Mouse (Mus musculus) limb, embryonic 12.5 days (tissue): ENCODE measurements around the gene Hadhb. TPM values are rescaled to one million over a fixed set of nuclear protein-coding genes. Genes with fewer than 3 reads are reported as not detected.

Experiments
- ATAC-seq: fragments of 200-750 bp; cut with Nextera tagmentation; 2 replicates; pipeline ENCODE4 v1.8.0; 2017; ENCODE audit warnings: low read depth, moderate TSS enrichment; ENCODE audit not compliant: insufficient number of reproducible peaks, insufficient read depth, low FRiP score, low TSS enrichment
- H3K27ac ChIP-seq: fragments of 300-500 bp; sonication (generic); 2 replicates; pipeline ENCODE4 v1.5.1; 2016; ENCODE audit warnings: mild to moderate bottlenecking, moderate library complexity
- H3K27me3 ChIP-seq: fragments of 300-500 bp; sonication (generic); 2 replicates; pipeline ENCODE4 v1.6.1; 2016; ENCODE audit warnings: mild to moderate bottlenecking, moderate library complexity
- H3K36me3 ChIP-seq: fragments of 300-500 bp; sonication (generic); 2 replicates; pipeline ENCODE4 v1.6.1; 2016; ENCODE audit warnings: mild to moderate bottlenecking, moderate library complexity
- H3K4me1 ChIP-seq: fragments of 300-500 bp; sonication (generic); replicated peaks from 2 replicates; pipeline ENCODE4 v1.6.1; 2016
- H3K4me2 ChIP-seq: fragments of 300-500 bp; sonication (generic); 2 replicates; pipeline ENCODE4 v1.6.1; 2016; ENCODE audit warnings: mild to moderate bottlenecking, moderate library complexity
- H3K4me3 ChIP-seq: fragments of 300-500 bp; sonication (generic); replicated peaks from 2 replicates; pipeline ENCODE4 v1.5.1; 2016; ENCODE audit warnings: mild to moderate bottlenecking
- H3K9ac ChIP-seq: fragments of 300-500 bp; sonication (generic); replicated peaks from 2 replicates; pipeline ENCODE4 v1.6.1; 2016; ENCODE audit warnings: mild to moderate bottlenecking, moderate library complexity
- H3K9me3 ChIP-seq: fragments of 300-500 bp; sonication (generic); 2 replicates; pipeline ENCODE4 v1.6.1; 2016; ENCODE audit warnings: mild to moderate bottlenecking, moderate library complexity
- WGBS: fragments of 180-500 bp; shearing (Covaris S2); methylation state at CpG from one replicate; pipeline ENCODE4 v1.1.7; 2016; 5-methylcytosine and 5-hydroxymethylcytosine counted together
- polyA plus RNA-seq: library from polyadenylated mRNA; unstranded; fragments of >200 nt; fragmentation: Nextera tagmentation; extraction: Ambion mirVana; gene quantifications from 2 replicates; pipeline ENCODE4 v1.2.1, GENCODE M21; 2016

The Hadhb gene
- polyA plus RNA-seq, 1 experiment from 2014 or later = 124 TPM

DNA sequence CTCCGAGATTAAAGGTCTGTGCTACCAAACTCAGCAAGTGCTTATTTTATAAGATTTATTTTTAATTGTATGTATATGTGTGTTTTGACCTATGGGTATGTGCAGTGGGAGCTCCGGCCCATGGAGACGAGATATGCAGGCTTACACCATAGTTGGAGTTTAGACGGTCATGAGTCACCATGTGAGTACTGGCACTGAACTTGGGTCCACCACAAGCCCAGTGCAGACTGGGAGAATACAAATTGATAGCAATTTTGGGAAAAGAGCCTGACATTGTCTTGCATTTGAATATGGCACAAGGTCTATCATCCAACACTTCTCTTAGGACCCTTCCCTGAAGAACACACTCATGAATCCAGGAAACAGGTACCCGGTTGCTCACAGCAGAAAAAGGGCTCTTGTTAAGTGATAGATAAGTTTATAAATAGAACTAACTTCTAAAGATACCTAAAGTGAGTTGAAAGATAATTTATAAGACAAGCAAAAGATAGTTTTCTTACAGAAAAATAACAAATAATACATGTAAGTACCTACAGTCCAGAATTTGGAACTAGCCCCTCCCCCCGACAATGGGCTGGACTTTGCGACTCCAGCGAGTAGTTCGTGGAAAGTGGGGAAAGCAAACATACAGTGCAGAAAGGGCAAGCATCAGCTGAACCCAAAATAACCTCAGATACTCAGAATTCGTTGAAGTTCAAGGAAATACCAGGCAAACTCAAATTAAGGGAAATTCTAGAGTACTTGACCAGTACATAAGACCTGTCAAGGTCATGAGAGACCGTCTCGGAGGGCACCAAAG lies 32.8 kb downstream of the Hadhb start:
- ATAC-seq = no peak
- Histone ChIP-seq H3K9me3 (no peaks in the 10 kb centered on the region), H3K9ac (no peak overlapping the region), H3K27me3 (no peaks in the 10 kb centered on the region), H3K27ac (no peak overlapping the region), H3K4me3 (no peak overlapping the region), H3K4me1 (0 out of 2 replicates have a peak, but pooled peaks cover 5% of the 10 kb centered on the region), H3K36me3 (peaks cover 41% of the 10 kb centered on the region), H3K4me2 (no peak overlapping the region)
- 94% methylated on average over 12 of the region's 12 CpGs for WGBS

DNA sequence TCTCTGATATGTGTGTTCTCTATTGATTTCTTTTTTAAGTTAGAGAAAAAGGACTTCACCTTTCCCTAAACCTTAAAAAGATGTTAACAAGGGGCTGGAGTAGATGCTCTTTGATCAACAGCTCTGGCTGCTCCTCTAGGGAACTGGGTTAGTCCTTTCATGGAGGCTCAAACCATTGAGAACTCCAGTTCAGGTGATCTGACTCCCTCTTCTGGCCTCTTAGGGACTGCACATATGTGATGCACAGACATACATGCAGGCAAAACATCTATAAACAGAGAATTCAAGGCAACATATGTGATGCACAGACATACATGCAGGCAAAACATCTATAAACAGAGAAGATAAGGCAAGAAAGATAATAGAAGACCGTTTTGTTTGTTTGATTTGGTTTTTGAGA lies 37.4 kb downstream of the Hadhb start:
- Histone ChIP-seq H3K27ac (no peak overlapping the region), H3K4me2 (no peak overlapping the region), H3K27me3 (no peaks in the 10 kb centered on the region), H3K9me3 (no peaks in the 10 kb centered on the region), H3K4me1 (0 out of 2 replicates have a peak, but pooled peaks cover 5% of the 10 kb centered on the region), H3K4me3 (no peak overlapping the region), H3K9ac (no peak overlapping the region), H3K36me3 (peaks cover 10% of the 10 kb centered on the region; the same call in 1 of the 2 replicates)
- ATAC-seq = no peak
- WGBS = 85% methylated on average over 1 of the region's 1 CpGs

DNA sequence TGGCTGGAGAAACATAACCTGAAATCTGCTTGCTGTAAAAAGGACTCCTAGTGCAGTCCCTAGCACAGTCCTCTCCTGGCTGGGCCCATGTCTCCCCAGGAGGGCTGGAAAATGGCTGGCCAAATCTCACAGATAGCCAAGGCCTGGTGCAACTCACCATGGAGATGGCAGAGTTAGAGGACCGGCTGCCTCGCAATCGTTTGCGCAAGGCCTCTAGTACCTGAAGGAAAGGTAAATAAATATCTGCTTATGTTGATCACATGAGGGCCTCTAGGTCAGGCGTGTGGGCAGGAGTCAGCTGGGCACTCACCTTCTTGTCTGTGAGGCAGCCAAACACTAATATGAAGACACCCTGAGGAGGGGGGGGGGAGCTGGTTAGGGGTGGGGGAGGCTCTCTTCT lies 40.3 kb downstream of the Hadhb start:
- Histone ChIP-seq H3K36me3 (no peaks in the 10 kb centered on the region), H3K27me3 (no peaks in the 10 kb centered on the region)
- WGBS = 91% methylated on average over 5 of the region's 5 CpGs

DNA sequence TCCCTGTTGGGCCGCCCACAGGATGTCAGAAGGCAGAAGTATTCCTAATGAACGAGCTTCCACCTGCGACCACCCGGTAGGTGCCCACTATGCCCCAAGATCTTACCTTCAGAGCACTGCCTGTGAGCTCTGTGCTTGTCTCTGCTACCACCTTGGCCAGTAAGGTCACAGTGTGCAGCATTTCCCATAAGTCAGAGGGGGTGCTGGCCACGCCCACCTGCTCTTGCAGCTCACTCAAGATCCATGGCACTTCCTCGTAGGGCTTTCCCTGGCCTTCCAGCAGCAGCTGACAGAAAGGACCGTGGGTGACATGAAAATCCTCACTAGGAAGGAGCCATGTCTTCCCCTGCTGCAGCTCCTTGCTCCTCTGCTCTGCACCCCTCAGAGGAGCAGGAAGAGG lies 43.2 kb downstream of the Hadhb start:
- no peaks in the 10 kb centered on the region for H3K9me3 ChIP-seq

More for the DNA sequence above, 40.3 kb downstream of the Hadhb start:
- no peak for ATAC-seq
- Histone ChIP-seq H3K9ac (no peak overlapping the region), H3K4me1 (0 out of 2 replicates have a peak, but pooled peaks cover 5% of the 10 kb centered on the region), H3K27ac (no peak overlapping the region), H3K4me2 (no peak overlapping the region), H3K4me3 (no peak overlapping the region), H3K9me3 (no peaks in the 10 kb centered on the region)

DNA sequence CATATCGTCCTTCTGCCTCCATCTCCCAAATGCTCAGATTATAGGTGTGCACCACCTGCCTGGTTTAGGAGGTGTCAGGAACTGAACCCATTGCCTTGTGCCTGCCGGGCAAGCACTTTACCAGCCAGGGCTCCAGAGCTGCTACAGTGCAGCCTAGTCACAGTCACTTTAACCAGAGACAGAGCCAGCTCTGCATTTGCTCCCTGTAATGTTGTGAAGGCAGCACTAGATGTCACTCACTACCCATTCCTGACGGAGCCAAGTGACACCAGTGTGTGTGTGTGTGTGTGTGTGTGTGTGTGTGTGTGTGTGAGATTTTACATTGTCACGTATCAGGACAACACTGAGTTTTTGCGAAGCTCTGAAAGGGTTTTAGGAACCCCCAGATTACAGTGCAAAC lies 46.5 kb downstream of the Hadhb start:
- Histone ChIP-seq H3K4me2 (no peak overlapping the region), H3K4me3 (no peak overlapping the region), H3K4me1 (0 out of 2 replicates have a peak, but pooled peaks cover 4% of the 10 kb centered on the region), H3K9me3 (no peaks in the 10 kb centered on the region), H3K36me3 (no peaks in the 10 kb centered on the region), H3K27ac (no peak overlapping the region), H3K9ac (no peak overlapping the region), H3K27me3 (no peaks in the 10 kb centered on the region)
- 47% methylated on average over 5 of the region's 5 CpGs for WGBS
- ATAC-seq = no peak

More for the DNA sequence above, 43.2 kb downstream of the Hadhb start:
- Histone ChIP-seq H3K36me3 (no peaks in the 10 kb centered on the region), H3K4me2 (no peak overlapping the region), H3K27me3 (no peaks in the 10 kb centered on the region), H3K4me3 (no peak overlapping the region), H3K27ac (no peak overlapping the region), H3K9ac (no peak overlapping the region), H3K4me1 (no peaks in the 10 kb centered on the region)
- 76% methylated on average over 7 of the region's 7 CpGs for WGBS
- ATAC-seq = no peak

DNA sequence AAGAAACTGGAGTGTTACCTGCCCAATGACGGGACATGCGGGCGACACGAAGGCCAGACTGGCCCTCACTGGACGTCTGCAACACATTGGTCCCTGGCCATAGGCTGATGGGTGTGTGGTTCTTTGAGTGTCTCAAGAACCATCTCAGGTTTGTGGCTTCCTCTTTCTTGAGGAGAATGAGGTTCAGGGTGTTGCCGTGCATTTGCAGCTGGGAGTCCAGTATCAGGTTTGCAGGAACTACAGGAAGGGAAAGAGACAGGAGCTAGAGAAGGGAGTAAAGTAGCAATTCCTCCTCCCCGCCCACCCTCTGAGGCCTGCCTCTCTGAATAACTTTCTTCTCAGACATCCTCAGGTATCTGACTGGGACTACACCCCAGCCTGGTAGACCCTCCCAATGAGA lies 47.2 kb downstream of the Hadhb start:
- H3K4me3 ChIP-seq = no peak overlapping the region
- H3K4me2 ChIP-seq = no peak overlapping the region
- H3K36me3 ChIP-seq = no peaks in the 10 kb centered on the region
- H3K9me3 ChIP-seq = no peaks in the 10 kb centered on the region
- 0 out of 2 replicates have a peak, but pooled peaks cover 4% of the 10 kb centered on the region for H3K4me1 ChIP-seq
- no peak overlapping the region for H3K9ac ChIP-seq
- H3K27me3 ChIP-seq = no peaks in the 10 kb centered on the region
- ATAC-seq = no peak
- WGBS = 82% methylated on average over 7 of the region's 7 CpGs
- no peak overlapping the region for H3K27ac ChIP-seq

DNA sequence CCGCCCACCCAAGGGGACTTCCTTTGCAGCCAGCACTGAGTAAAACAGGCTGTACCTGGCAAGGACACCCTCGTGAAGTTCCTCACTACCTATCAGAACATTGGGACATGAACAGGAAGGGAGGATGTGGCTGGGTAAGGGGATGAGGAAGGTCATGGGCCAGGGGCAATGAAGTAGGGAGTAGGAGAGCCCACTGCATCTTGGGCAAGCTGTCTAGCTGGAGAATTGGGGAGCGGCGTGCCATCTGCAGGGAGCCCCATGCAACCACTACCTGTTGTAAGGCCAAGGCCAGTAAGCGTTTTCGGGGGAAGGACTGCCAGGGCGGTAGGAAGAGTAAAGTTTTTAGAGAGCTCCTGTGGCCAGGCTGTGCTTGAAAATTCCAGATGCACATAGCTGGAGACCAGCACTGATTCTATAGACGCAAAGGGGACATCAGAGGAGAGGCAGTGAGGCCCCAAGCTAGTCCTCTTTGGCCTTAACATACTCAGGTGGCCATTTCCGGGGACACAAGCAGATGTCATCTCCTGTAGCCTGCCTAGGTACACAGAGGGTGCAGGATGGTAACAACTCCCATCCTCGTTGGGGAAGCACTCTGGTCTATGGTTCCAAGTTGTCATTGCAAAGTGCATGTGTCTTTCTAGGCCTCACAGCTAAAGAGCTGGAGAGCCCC lies 48.3 kb downstream of the Hadhb start:
- no peak for ATAC-seq
- Histone ChIP-seq H3K4me3 (no peak overlapping the region), H3K4me1 (0 out of 2 replicates have a peak, but pooled peaks cover 4% of the 10 kb centered on the region), H3K36me3 (no peaks in the 10 kb centered on the region), H3K27me3 (no peaks in the 10 kb centered on the region), H3K9ac (no peak overlapping the region), H3K4me2 (no peak overlapping the region), H3K27ac (no peak overlapping the region), H3K9me3 (no peaks in the 10 kb centered on the region)
- 78% methylated on average over 10 of the region's 10 CpGs for WGBS

DNA sequence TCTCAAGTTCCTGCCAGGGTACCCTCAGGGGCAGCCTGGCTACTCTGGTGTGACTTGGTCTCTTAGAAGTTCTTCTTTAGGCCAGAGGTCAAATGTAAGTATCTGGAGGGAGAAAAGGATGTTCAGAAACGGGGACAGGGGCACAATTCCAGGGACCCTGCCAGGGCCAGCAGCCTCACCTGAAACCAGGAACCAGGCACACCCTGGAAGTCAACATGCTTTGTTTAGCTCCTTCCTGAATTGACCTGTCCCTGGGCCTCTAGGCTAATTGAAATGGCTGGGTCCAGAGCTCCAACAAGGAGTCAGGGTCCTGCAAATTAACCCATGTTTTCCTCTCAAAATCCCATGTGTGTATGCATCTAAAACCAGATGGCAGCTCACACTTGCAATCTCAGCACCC lies 49.4 kb downstream of the Hadhb start:
- H3K36me3 ChIP-seq = no peaks in the 10 kb centered on the region
- 56% methylated on average over 1 of the region's 1 CpGs for WGBS
- H3K9ac ChIP-seq = no peak overlapping the region
- no peaks in the 10 kb centered on the region for H3K9me3 ChIP-seq
- no peak overlapping the region for H3K4me3 ChIP-seq
- no peak overlapping the region for H3K27ac ChIP-seq
- no peak for ATAC-seq
- H3K4me1 ChIP-seq = 0 out of 2 replicates have a peak, but pooled peaks cover 4% of the 10 kb centered on the region
- no peak overlapping the region for H3K4me2 ChIP-seq
- no peaks in the 10 kb centered on the region for H3K27me3 ChIP-seq

DNA sequence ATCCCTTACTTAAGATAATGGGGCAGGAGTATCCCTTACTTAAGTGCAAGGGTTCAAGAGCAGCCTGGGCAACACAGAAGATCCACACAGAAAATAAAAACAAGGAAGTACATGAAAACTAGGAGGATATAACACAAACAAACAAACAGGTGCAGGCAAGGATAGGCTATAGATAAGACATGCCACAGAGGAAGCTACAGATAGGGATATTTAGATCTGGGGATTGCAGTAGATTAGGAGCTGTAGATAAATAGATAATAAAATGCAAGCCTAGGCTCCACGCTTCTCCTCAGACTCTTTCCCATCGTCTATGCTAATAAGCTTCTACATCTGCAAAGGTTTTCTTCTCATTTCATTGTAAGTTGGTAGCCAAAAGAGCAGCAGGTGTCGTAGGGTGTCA lies 50.0 kb downstream of the Hadhb start:
- H3K4me3 ChIP-seq = no peak overlapping the region
- no peak for ATAC-seq
- WGBS = 71% methylated on average over 3 of the region's 3 CpGs

DNA sequence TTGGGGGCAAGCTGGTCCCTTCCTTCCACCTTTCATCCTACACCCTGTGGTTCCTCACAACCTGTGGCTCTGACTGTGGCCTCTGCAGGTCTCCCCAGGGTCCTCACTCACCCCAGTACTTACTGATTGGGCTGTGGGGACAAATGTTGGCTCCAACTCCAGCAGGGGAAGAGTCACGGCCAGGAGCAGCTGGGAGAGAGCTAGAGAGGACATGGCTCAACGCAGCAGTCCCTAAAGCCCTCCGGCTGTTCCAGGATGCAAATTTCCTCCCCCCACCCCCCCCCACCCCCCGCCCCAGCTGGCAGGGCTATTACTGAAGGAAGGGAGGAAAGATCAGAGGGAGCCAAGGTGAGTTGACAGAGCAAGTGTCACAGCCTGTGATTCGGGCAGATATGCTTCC lies 50.4 kb downstream of the Hadhb start, which contains the start of gene Adgrf3:
Gene Adgrf3, minus strand, starts transcription at position 230 of the 400 bp plus-strand sequence.
- Histone ChIP-seq H3K36me3 (no peaks in the 10 kb centered on the region), H3K4me3 (no peak within 1 kb of the TSS), H3K27ac (no peak within 1 kb of the TSS), H3K9ac (no peak within 1 kb of the TSS), H3K4me2 (no peak within 1 kb of the TSS), H3K9me3 (no peaks in the 10 kb centered on the region), H3K27me3 (no peaks in the 10 kb centered on the region), H3K4me1 (0 out of 2 replicates have a peak, but pooled peaks cover 4% of the 10 kb centered on the region)
- 18% methylated on average over 5 of the region's 5 CpGs for WGBS
- no peak; the same call in 1 of the 2 replicates for ATAC-seq

More for the DNA sequence above, 50.0 kb downstream of the Hadhb start:
- no peaks in the 10 kb centered on the region for H3K9me3 ChIP-seq
- H3K4me2 ChIP-seq = no peak overlapping the region
- no peak overlapping the region for H3K27ac ChIP-seq
- H3K27me3 ChIP-seq = no peaks in the 10 kb centered on the region
- no peaks in the 10 kb centered on the region for H3K36me3 ChIP-seq
- H3K4me1 ChIP-seq = 0 out of 2 replicates have a peak, but pooled peaks cover 4% of the 10 kb centered on the region
- no peak overlapping the region for H3K9ac ChIP-seq

DNA sequence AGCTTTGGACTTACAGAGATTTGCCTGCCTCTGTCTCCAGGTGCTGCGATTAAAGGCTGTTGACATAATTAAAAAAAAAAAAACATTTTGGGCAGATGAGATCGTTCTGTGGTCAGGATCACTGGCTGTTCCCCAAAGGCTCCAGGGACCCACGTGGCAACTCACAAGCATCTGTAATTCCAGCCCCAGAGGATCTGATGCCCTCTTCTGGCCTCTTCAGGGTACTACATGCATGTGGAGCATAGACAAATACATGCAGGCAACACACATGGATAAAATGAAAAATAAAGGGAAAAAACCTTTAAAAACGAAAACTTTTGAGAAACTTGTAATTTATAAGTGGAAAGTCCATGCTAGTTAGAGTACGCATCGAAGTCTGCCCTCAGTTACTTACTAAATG lies 52.2 kb downstream of the Hadhb start:
- no peak for ATAC-seq
- Histone ChIP-seq H3K27me3 (no peaks in the 10 kb centered on the region), H3K4me3 (no peak overlapping the region), H3K36me3 (no peaks in the 10 kb centered on the region), H3K4me1 (0 out of 2 replicates have a peak, but pooled peaks cover 4% of the 10 kb centered on the region), H3K4me2 (no peak overlapping the region), H3K9me3 (no peaks in the 10 kb centered on the region), H3K27ac (no peak overlapping the region), H3K9ac (no peak overlapping the region)
- WGBS = 73% methylated on average over 6 of the region's 6 CpGs
